Mouse (Mus musculus) layer of hippocampus, adult 2 months (tissue): ENCODE data around the gene 4833439L19Rik. TPM values are rescaled to one million over a fixed set of nuclear protein-coding genes. Genes with fewer than 3 reads are reported as not detected.

ENCODE experiments used
- DNase-seq, 2 experiments: peaks; one replicate each; pipeline ENCODE4 v3.0.0; 2022; ENCODE audit warnings: low spot score in 2 of 2
- H3K27ac ChIP-seq: fragments of 200-600 bp; 2 replicates; pipeline ENCODE4 v1.8.1; 2022
- H3K4me3 ChIP-seq: fragments of 200-600 bp; 2 replicates; pipeline ENCODE4 v1.8.1; 2022; ENCODE audit warnings: mild to moderate bottlenecking
- CTCF ChIP-seq: fragments of 200-600 bp; conservative IDR thresholded peaks from 2 replicates; pipeline ENCODE4 v1.8.1; 2022; ENCODE audit warnings: antibody characterized with exemption, mild to moderate bottlenecking, moderate library complexity
- total RNA-seq, 2 experiments: library from RNA; stranded (reverse); gene quantifications; 2 replicates each; pipeline ENCODE4 v1.2.3; 2021

Gene 4833439L19Rik
- total RNA-seq, 2 experiments from 2014 or later, result 152 to 159 TPM

GRCm38 (mm10) chr13:54577652-54578507 lies 12.6 kb upstream of the 4833439L19Rik start:
- H3K27ac ChIP-seq, result 0 out of 2 replicates have a peak overlapping the region, but pooled peaks have one; percentile 32
- no peak for TF ChIP-seq CTCF

DNA sequence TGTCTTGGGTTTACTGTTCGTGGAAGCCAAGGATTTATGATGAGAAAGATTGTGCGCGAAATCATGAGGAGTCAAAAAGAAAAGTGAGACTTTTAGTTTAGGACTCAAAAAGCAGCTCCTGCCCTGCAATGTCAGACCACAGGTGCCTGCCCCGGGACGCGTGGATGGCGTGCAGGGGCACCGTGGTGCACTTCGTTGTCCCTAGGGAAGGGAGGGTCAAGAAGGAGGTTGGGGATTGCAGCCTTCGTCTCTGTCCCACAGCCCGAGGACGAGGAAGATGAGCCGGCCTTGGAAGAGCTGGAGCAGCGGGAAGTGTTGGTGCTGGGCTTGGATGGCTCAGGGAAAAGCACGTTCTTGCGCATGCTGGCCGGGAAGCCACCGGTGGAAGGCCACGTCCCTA lies 10.3 kb upstream of the 4833439L19Rik start:
- peak overlapping the region; percentile 93 for H3K27ac ChIP-seq
- peak overlapping the region; percentile 100 for H3K4me3 ChIP-seq
- TF ChIP-seq CTCF, result no peak
- no peak for DNase-seq

More at GRCm38 (mm10) chr13:54577652-54578507, 12.6 kb upstream of the 4833439L19Rik start:
- H3K4me3 ChIP-seq, result no peak overlapping the region
- no peak for DNase-seq

GRCm38 (mm10) chr13:54574854-54575481 lies 9.7 kb upstream of the 4833439L19Rik start, which contains the start of gene Arl10:
Arl10 (plus strand) TSS chr13:54575015.
- H3K27ac ChIP-seq, result peak within 1 kb of the TSS; percentile 93
- peak; percentile 62 for TF ChIP-seq CTCF
- peak; percentile 70 to 79 for DNase-seq

DNA sequence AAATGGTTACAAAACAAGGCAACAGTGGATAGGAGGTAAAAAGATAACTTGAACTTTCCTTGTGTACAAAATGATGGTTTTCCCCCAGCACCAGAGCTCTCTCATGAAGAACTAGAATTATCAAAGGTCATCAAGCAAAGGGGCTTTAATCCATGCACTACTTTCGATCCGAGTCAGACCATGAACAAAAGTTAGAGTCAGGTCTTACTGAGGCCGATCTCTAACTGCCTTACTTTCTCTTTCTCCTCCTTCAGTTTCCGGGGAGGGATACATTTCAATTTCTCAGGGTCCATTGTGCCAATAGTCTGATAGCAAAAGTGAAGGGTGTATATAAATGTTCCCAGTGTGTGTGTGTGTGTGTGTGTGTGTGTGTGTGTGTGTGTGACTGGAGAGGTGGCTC lies 7.4 kb upstream of the 4833439L19Rik start:
- H3K27ac ChIP-seq, result no peak overlapping the region
- no peak for TF ChIP-seq CTCF
- DNase-seq, result no peak
- no peak overlapping the region for H3K4me3 ChIP-seq

More at GRCm38 (mm10) chr13:54574854-54575481, 9.7 kb upstream of the 4833439L19Rik start, which contains the start of gene Arl10:
- peak within 1 kb of the TSS; percentile 100 for H3K4me3 ChIP-seq

- DNase-seq, result no peak
- no peak overlapping the region for H3K27ac ChIP-seq
These were observed 6.4 kb upstream of the 4833439L19Rik start for GRCm38 (mm10) chr13:54571637-54572036.

GRCm38 (mm10) chr13:54570736-54571135 lies 5.5 kb upstream of the 4833439L19Rik start:
- no peak for DNase-seq

More at GRCm38 (mm10) chr13:54571637-54572036, 6.4 kb upstream of the 4833439L19Rik start:
- TF ChIP-seq CTCF, result no peak
- H3K4me3 ChIP-seq, result no peak overlapping the region

DNA sequence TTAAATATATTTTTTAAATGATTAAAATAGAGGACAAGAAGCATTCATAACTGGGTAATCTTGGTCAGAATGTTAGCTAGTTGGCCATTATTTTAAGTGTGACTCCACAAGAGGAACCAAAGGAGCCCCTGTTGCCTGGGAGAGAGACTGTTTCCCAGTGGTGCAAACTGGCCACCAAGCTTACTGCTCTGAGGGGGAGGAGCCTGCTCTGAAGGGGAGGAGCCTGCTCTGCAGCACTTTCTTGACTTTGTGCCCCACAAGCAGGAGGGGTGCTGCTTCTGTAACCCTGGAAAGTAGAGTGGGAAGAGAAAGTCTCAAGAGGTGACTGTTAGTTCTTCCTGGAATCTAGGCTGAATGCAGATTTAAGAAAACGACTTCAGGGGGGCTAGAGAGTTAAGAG lies 4.0 kb upstream of the 4833439L19Rik start:
- no peak overlapping the region for H3K27ac ChIP-seq
- TF ChIP-seq CTCF, result no peak
- DNase-seq, result no peak
- no peak overlapping the region for H3K4me3 ChIP-seq

More at GRCm38 (mm10) chr13:54570736-54571135, 5.5 kb upstream of the 4833439L19Rik start:
- TF ChIP-seq CTCF, result no peak
- Histone ChIP-seq H3K27ac (no peak overlapping the region), H3K4me3 (no peak overlapping the region)

GRCm38 (mm10) chr13:54568380-54568779 lies 3.1 kb upstream of the 4833439L19Rik start:
- Histone ChIP-seq H3K27ac (no peak overlapping the region), H3K4me3 (no peak overlapping the region)
- no peak for DNase-seq
- no peak for TF ChIP-seq CTCF

GRCm38 (mm10) chr13:54565594-54566345 lies 535 bp upstream of the 4833439L19Rik start:
- Histone ChIP-seq H3K27ac (peak overlapping the region; percentile 89), H3K4me3 (peak overlapping the region; percentile 82)
- peak; percentile 83 for TF ChIP-seq CTCF
- DNase-seq, result peak; percentile 42 to 62

GRCm38 (mm10) chr13:54564232-54565200 lies 719 bp downstream of the 4833439L19Rik start:
- Histone ChIP-seq H3K4me3 (peak overlapping the region; percentile 82), H3K27ac (peak overlapping the region; percentile 89)
- no peak for DNase-seq
- no peak for TF ChIP-seq CTCF

DNA sequence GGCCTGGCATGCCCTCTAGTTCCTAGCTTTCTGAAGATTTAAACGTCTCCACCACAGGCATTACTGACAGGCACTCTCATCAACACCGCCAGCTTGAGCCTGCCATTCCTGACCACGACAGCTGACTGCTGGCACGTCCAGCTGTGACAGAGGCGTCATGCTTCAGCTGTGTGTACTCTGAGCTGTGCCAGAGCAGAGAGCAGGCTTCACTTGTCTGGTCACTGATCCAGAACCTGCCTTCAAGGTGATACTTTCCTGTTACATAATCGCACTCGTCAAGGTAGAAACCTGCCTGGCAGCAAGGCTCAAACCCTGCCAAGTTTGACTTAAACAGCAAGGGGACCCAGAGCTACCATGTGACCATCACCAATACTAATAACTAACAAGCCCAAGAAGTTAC lies 2.7 kb downstream of the 4833439L19Rik start:
- Histone ChIP-seq H3K27ac (no peak overlapping the region), H3K4me3 (no peak overlapping the region)
- no peak for DNase-seq
- TF ChIP-seq CTCF, result no peak
